Mouse (Mus musculus) B cell, adult 2 months (primary cell): ENCODE measurements around the gene Serpine3.
"Not testable (repeated sequence)": the region's sequence is repeated elsewhere in the genome, so short reads cannot be mapped to it uniquely, and the experiment has no call there.

Experiments
- DNase-seq, 2 experiments: peaks; one replicate each; pipeline ENCODE4 v3.0.0; 2022

Serpine3 gene

DNA sequence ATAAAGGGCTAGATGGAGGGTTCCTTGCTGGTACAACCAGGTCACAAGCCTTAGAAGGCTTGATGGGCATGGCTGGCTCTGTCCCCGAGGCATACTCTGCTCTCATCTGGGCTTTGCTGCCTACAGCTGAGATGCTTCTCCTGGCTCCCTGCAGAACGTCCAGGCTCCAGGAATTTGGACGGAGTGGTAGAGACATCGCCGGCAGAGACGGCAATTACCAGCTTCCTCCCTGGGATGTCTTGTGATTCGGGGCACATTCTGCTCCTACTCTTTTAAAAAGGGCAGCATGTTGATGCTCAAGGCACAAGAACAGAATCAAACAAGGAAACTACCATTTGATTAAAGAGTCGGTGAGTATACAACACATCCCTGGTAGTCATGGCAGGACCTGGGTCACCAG, at the start of gene Serpine3:
Gene Serpine3, plus strand, starts transcription at position 301 of the 400 bp plus-strand sequence.
- no peak for DNase-seq

DNA sequence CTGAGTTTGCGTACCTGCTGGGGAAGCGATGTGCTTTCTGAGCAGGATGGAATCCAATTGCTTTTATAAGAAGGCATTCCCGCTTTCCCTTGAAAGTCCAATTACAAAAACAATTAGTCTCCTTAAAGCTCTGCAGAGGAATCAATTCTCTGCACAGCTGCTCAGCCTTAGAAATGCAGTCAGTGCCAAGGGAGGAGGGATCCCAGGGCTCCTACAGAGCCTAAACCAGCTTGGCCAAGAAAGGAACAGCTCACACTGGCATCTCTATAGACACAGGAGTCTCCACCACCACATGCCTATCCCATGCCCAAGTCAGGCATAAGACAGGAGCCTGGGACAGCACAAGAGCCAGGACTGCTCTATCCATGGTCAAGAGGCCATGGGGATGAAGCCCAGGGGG, 41.1 kb upstream of the Serpine3 start:
- DNase-seq: no peak

DNA sequence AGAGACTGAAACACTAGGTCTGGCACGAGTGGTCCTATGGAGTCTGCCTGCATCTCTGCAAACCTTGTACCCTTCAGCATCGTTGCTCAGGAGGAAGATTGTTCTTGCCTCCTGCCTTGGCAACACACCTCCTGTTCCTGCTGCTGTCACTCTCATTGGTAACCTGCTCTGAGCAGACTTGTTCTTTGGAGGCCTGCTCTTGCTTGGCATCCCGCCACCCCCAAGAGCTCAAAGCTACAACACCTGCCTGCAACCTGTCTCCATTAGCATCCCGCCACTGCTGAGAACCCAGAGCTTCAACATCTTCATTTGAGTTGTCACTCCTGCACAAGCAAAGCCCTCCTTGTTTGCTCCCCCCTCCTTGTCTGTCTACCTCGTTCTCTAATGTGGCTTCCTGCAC, 35.5 kb upstream of the Serpine3 start:
- DNase-seq: no peak

DNA sequence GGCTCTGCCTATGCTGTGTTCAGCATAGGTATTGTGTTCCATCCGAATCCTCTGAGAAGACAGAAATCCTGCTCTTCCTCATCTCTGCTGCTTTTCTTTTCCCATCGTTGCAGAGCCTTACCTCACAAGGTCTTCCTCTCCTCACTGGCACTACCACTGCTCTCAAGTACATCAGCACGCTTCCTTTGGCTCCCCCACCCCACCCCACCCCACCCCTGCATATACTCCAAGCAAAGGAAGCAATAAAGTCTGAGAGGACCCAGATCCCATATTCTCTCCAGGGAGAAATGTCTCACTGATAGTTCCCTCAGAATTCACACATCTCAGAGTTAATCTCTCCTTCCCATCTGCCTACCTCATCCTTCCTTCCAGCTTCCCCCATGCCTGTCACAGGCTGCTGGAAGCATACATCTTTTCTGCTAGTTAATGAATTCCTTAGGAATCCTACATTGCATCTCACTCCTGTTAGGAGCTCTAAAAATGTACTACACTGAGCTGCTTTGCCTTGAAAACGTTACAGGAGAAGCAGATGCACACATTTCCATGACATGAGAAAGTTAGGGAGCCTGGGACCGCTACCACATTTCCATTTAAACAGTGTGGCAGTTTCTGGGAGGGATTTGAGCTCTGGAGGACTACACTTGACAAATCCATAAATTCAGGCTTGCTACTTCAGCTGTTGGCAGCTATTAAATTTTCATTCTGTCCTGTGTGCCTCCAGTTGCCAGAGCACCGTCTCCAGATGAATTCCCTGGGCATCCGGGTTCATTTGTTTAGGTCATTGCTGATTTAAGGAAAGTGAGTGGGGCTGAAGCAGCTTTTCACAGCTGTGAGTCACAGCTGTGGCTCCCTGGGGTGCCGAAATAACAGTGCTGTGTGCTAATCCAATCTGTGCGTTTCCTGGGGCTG, 25.8 kb upstream of the Serpine3 start:
- DNase-seq: no peak

DNA sequence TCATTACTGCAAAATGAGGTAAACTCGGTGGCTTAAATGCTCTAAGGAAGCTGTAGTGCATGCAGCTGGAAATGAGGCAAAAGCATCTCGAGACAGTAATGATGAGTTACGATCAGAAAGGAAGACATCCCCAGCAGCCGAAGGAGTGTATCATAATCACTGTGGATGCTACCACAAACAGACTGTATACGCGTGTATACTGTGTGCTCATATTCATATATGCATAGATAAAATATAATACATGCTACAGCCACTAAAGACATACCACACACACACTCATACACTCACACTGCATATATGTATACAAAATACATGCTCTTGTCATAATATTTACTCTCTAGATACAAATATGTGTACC, 25.1 kb upstream of the Serpine3 start:
- no peak for DNase-seq

DNA sequence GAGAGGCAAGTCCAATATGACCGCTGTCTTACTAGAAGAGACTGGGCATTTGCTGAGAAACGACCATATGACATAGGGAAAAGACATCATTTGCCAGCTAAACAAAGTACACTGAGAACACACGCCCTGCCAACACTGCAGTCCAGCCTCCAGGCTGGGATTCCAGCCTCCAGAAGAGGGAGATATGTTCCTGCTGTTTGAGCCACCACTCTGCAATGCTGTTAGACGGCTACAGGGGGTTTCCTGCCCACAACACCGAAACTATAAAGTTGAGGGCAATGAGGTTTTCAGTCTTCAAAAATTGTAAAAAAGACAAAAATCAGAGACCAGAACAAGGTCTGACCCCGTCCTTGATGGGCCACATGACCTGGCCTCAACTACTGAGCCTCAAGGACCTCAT, 24.4 kb upstream of the Serpine3 start:
- no peak for DNase-seq

DNA sequence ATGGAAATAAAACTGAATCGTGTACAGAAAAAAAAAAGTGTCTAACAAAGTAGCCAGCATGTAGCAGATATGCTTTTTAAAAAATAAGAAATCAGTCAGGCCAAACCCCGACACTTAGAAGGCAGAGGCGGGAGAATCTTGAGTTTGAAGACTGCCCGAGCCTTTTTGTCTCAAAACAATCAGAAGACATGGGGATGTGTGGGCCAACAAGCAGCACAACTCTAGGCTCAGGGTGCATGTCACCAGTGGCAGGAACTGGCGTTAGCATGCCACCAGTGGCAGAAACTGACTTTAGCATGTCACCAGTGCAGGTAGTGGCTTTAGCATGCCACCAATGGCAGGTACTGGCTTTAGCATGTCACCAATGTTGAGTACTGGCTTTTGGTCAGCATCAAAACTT, 23.9 kb upstream of the Serpine3 start:
- no peak for DNase-seq

DNA sequence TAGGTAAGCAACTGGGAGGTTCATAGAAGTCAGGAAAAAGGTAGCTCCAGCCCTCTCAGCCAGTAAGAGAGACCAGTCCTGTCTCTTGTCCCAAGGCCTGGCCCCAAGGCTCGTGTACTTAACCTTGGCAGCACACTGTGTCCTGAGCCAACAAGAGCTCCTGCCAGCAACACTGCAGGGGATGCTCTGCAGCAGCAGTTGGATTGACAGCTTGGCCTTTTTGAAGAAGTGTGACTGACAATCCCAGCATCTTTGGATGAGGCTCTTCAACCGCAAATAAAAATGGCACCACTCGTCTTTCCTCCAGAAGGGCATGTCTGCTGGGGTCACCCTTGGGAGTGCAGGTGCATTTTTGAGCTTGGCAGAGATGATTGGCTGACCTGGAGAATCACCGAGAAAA, 23.1 kb upstream of the Serpine3 start:
- DNase-seq: no peak

DNA sequence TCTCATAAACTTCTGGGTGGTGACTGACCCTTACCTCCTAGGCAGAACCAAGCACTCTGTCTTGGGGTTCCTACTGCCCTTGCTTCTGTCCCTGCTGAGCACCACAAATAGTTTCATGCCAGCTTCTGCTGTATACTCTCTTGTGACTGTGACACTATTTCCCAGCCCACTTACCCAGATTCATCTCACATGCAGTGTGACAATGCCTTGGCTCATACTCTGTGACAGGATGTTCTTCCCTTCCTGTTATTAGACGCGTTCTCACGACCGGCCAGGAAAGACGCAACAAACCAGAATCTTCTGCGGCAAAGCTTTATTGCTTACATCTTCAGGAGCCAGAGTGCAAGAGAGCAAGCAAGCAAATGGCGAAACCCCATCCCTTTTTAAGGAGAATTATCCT, 21.1 kb upstream of the Serpine3 start:
- DNase-seq: not testable (repeated sequence)

DNA sequence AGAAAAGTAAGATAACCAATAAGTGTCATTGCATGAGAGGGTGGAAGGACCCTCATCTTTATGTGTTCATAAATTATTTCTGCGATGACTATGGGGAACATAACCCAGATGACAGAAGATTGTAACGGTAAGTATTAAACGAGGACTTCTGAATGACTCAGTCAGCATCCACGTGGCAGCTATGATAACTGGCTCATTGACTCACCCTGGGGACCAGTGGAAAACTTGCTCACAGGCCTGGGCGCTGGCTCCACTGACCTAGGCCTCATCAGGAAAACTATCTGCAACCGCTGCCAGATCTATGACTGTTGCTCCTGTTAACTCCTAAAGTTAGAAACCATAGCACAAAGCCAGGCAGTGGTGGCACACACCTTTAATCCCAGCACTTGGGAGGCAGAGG, 15.1 kb upstream of the Serpine3 start:
- DNase-seq: no peak

DNA sequence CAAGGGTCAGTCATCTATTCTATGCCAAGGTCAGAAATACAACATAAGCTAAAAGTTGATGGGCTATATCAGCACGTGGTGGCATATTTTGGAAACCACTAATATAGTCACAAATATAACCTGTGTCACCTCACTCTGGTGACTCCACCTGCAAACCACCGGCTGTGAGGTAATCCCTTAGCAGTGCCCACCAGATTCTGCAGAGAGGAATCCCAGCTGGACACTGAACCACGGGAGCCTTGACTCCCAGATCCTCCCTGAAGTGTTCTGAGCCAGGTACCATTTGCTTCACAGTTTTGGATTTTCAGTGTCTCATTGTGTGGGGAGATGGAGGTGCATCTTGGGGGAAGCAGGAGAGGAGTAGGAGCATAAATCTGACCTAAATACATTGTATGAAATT, 13.1 kb upstream of the Serpine3 start:
- no peak for DNase-seq

DNA sequence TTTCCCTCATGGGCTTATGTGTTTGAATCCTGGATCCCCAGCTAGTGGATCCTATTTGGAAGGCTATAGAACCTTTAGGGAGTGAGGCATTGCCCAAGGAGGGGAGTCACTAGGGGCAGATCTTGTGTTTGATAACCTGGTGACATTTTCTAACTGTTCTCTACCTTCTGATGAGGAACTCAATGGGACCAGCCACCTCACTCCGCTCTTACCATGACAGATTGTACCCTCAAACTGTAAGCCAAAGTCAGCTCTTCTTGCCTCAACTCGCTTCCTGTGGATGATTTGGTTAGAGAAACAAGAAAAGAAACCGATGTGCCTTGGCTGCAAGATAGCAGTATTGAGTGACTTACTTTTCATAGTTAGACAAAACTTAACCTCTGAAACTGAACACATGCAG, 11.7 kb upstream of the Serpine3 start:
- no peak for DNase-seq

DNA sequence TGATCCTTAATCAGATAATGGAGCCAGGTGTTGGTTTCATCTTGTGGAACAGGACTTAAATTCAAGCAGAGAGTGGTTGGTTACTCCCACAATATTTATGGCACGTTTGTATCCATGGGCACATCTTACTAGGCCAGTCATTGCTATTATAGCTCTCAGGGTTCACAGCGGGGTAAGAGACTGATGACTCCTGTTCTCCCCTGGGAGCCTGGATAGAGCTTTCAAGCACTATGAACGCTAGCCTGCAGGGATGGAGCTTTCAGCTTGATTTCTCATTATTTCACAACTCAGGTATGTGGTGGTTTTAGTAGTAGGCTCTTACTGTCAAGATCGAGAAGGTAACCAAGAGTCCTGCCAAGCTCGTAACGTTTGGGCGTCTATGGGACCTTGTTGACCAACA, 7.5 kb upstream of the Serpine3 start:
- DNase-seq: no peak

DNA sequence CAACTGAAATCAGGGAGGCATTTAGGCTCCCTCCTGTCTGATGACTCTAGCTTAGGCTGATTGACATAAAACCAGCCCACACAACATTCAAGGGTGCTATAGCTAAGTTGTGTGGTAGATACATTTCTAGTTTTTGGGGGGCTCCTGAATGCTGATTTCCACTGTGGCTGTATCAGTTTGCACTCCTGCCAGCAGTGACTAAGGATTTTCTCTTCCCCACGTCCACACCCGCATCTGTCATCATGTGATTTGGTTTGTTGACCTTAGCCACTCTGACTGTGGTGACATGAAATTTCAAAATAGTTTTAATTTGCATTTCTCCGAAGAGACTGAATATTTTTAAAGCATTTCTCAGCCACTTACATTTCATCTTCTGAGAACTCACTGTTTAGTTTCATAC, 6.0 kb upstream of the Serpine3 start:
- DNase-seq: no peak

DNA sequence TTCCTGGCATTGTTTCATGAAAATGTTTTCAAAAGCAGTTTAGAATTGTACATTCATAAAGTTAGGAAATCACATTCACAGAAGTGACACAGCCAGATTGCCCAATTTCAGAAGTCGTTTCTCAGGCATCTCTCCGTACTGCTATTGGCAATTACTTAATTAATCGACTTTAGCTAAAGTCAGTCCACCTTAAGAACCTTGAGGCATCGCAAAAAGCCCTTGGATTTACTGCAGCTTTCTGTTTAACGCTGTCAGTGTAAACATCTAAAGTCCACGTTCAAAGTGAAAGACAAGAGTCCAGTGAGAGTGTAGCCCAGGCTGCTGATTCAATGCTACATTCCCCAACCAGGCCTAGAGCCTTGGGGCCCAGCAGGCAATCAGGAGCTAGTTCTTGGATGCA, 1.1 kb upstream of the Serpine3 start:
- no peak for DNase-seq

DNA sequence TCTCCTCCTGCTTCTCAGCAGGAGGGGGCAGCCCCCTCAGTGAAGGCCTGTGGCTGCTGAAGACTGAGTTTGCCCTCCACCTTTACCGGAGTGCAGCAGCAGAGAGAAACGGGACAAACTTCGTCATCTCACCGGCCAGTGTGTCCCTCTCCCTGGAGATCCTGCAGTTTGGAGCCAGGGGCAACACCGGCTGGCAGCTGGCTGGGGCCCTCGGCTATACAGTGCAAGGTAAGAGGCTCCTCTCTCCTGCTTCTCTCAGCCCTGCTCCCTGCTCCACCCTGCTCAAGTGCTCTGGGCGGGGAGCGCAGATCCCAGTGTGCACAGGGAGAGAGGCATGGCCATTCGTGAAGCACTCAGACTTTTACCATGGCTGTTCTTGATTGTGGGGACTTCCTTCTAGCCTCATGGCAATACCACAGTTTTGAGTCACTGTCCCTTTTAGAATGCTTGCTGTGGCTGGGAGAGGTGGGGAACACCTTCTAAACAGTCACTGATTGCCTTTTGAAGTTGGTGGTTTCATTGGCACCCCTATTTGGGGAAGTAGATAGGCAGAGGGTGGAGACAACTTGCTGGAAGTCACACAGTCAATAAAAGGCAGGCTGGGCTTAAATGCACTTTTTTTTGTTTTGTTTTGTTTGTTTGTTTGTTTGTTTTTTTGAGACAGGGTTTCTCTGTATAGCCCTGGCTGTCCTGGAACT, 1.7 kb downstream of the Serpine3 start:
- peak; percentile 3 to 5 for DNase-seq

DNA sequence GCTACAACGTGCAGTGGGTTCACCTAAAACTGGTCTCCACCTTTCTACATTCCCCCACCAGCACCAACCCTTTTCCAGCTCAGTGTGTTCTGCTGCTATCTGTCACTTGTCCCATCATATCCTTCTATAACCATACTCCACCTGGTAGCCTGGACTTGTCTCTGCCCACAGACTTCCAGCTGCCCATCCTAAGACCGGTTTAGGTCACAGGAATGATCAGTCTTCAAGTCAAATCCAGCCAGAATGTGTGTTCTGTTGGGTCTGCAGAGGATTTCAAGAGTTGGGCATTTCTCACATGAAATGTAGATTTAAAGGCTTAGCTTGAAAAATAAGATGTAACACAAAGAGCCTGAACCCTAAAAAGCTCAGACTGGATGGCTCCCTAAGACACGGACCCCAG, 10.2 kb downstream of the Serpine3 start:
- no peak for DNase-seq

DNA sequence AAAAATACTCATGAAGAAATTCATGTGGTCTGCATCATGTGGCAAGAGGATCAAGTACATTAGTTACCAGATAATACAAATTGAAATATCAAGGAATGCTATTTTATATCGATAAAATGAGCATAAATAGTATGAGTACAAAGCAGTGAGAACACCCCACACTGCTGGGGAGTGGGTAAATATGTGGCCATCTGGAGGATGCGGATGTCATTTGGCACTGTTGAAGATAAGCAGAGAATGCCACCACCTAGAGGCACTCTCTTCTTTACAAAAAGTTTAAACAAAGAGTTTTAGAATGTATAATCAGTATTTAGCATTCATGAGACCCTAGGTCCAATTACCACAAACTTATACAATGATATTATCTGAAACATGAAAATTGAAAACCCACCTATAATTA, 54.7 kb downstream of the Serpine3 start:
- no peak for DNase-seq

DNA sequence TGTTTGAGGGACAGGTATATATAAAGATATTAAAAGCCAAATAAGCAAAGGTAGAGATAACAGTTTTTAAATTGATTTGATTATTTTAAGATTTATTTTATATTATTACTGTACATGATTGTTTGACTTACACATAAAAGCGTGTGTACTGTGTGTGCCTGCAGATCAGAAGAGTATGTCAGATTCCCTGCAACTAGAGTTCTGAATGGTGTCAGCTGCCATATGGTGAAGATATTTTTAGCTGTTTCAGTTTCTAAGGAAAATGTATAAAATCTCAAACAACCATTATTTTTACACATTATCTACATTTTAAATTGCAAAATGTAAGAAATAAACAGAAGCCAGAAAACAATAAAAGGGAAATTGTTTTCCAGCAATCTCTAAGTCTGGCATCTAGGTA, 58.2 kb downstream of the Serpine3 start:
- no peak for DNase-seq

DNA sequence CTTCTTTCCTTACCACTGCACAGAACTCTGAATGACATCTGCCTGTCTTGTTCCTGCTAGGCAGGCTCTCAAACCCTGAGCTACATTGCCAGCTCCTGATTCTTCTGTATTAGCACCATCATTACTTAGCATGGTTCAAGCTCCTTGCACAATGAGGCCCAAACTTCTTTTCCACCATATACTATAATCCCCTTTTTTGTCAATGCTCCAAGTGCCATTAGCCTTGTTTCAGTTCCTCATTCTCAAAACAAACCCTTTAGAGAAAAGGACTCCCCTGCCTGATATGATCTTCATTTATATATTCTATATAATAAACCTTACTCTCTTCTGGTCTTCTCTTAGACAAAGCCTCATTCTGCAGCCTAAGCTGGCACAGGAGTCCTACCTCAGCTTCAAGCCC, 61.1 kb downstream of the Serpine3 start:
- DNase-seq: peak in 1 of 2 experiments; percentile 7

DNA sequence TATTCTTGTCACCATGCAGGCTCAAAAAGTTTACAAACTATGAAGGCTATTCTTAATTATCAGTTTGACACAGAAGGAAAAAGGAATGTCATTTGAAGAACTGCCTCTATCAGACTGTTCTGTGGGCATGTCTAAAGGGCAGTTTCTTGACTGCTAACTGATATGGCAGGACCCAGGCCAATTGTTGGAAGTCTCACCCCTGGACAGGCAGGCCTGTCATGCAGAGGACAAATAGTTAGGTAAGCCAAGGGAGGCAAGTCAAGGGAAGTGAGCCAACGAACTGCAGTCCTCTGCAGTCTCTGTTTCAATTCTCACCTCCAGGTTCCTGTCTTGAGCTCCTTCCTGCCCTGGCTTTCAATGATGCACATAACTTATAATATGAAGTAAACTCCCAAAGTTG, 68.4 kb downstream of the Serpine3 start:
- DNase-seq: peak in 1 of 2 experiments; percentile 11

DNA sequence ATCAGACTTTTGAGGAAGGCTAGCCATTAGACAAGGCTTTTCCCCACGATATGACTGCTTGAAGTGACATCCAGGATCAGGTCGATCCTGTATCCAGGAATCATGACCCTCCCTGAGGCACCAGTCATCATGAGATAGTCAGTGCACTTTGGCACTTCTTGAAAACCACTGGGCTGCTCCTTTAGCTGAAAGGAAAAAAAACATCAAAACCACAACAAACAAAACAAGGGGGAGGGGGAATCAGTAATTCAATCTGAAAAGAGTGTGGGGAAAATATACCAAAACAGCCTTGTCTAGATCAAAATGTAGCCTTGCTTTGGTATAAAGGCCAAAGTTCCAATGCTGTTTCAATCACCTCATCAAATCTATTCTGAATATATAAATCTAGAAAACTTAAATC, 70.2 kb downstream of the Serpine3 start:
- no peak for DNase-seq

DNA sequence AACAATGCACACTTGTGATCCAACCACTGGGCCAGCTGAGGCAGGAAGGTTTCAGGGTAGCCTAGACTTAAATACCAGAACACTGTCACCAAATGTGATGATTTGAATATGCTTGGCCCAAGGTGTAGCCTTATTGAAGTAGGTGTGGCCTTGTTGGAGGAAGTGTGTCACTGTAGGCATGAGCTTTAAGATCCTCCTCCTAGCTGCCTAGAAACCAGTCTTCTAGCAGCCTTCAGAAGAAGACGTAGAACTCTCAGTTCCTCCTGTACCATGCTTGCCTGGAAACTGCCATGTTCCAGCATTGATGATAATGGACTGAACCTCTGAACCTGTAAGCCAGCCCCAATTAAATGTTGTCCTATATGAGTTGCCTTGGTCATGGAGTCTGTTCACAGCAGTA, 72.2 kb downstream of the Serpine3 start:
- DNase-seq: peak; percentile 22 to 33
